Mouse (Mus musculus) limb, embryonic 13.5 days (tissue): ENCODE measurements around the gene Tnfsf12. TPM values are rescaled to one million over a fixed set of nuclear protein-coding genes. Genes with fewer than 3 reads are reported as not detected.
"Not testable (repeated sequence)": the region's sequence is repeated elsewhere in the genome, so short reads cannot be mapped to it uniquely, and the experiment has no call there.

Experiments used
- ATAC-seq: fragments of 200-750 bp; cut with Nextera tagmentation; 2 replicates; pipeline ENCODE4 v1.8.0; 2017; ENCODE audit warnings: low read depth, moderate number of reproducible peaks, moderate TSS enrichment; ENCODE audit not compliant: low FRiP score
- H3K27ac ChIP-seq: fragments of 300-500 bp; sonication (generic); 2 replicates; pipeline ENCODE4 v1.5.1; 2015; ENCODE audit warnings: inconsistent platforms, mild to moderate bottlenecking, moderate library complexity
- H3K27me3 ChIP-seq: fragments of 300-500 bp; sonication (generic); 2 replicates; pipeline ENCODE4 v1.6.1; 2015; ENCODE audit warnings: mild to moderate bottlenecking, inconsistent platforms
- H3K36me3 ChIP-seq: fragments of 300-500 bp; sonication (generic); 2 replicates; pipeline ENCODE4 v1.6.1; 2015; ENCODE audit warnings: inconsistent platforms, mild to moderate bottlenecking, moderate library complexity
- H3K4me1 ChIP-seq: fragments of 300-500 bp; sonication (generic); 2 replicates; pipeline ENCODE4 v1.6.1; 2015; ENCODE audit warnings: inconsistent platforms
- H3K4me2 ChIP-seq: fragments of 300-500 bp; sonication (generic); replicated peaks from 2 replicates; pipeline ENCODE4 v1.6.1; 2015; ENCODE audit warnings: inconsistent platforms, mild to moderate bottlenecking, moderate library complexity
- H3K4me3 ChIP-seq: fragments of 300-500 bp; sonication (generic); 2 replicates; pipeline ENCODE4 v1.5.1; 2015; ENCODE audit warnings: moderate library complexity, mild to moderate bottlenecking, inconsistent platforms
- H3K9ac ChIP-seq: fragments of 300-500 bp; sonication (generic); 2 replicates; pipeline ENCODE4 v1.6.1; 2015; ENCODE audit warnings: mild to moderate bottlenecking, inconsistent platforms
- H3K9me3 ChIP-seq: fragments of 300-500 bp; sonication (generic); 2 replicates; pipeline ENCODE4 v1.6.1; 2016; ENCODE audit warnings: inconsistent platforms
- WGBS: fragments of 180-500 bp; shearing (Covaris S2); methylation state at CpG from one replicate; pipeline ENCODE4 v1.1.7; 2015; 5-methylcytosine and 5-hydroxymethylcytosine counted together
- polyA plus RNA-seq: library from polyadenylated mRNA; unstranded; fragments of >200 nt; fragmentation: Nextera tagmentation; extraction: Ambion mirVana; gene quantifications from 2 replicates; pipeline ENCODE4 v1.2.1, GENCODE M21; 2015

The Tnfsf12 gene
- polyA plus RNA-seq, 1 experiment from 2014 or later = 5.9 TPM

GRCm38 (mm10) chr11:69712954-69713672 lies 17.5 kb upstream of the Tnfsf12 start:
- Histone ChIP-seq H3K4me3 (no peak overlapping the region), H3K36me3 (no peaks in the 10 kb centered on the region), H3K4me2 (no peak overlapping the region), H3K4me1 (peaks cover 25% of the 10 kb centered on the region), H3K27me3 (no peaks in the 10 kb centered on the region), H3K9ac (no peak overlapping the region), H3K27ac (no peak overlapping the region), H3K9me3 (no peaks in the 10 kb centered on the region)
- 76% methylated on average over 20 of the region's 20 CpGs for WGBS
- ATAC-seq = no peak

DNA sequence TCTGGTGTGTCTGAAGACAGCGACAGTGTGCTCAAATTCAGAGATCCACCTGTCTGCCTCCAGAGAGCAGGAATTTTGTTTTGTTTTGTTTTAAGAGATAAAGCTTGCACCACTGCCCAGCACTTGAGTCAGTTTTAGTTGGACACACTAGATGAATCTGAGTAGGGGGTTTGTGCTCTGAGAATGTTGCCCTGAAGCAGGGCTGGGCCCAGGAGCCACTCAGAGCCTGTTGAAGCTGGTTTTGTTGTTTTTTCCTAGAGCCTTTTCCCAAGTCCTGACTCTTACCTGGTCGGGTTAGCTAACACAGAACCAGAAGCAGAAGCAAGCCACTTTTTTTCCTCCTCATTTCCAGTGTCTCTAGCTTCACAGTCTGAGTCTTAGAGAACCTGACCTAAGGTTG lies 15.4 kb upstream of the Tnfsf12 start:
- H3K4me1 ChIP-seq = peaks cover 22% of the 10 kb centered on the region

DNA sequence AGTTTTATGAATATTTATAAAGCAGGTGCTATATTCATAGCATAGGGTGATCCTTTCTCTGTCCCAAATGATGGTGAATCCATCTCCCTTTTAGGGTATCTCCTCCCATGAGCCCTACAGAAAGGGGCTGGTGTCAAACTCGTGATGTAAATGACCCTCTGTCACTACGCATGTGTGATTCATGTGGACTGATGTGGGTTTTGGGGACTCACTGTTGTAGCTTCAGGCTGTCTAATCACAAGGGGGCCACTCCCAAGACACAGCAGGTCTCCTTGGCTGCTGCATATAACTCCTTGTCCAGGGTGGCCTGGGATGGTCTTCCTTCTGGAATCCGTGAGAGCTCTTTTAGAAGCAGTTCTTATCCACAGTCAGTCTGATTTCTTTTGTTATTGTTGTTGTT lies 14.8 kb upstream of the Tnfsf12 start:
- Histone ChIP-seq H3K27me3 (no peaks in the 10 kb centered on the region), H3K9ac (no peak overlapping the region), H3K27ac (no peak overlapping the region), H3K4me2 (no peak overlapping the region), H3K36me3 (no peaks in the 10 kb centered on the region), H3K4me1 (peaks cover 18% of the 10 kb centered on the region), H3K4me3 (no peak overlapping the region), H3K9me3 (no peaks in the 10 kb centered on the region)
- 83% methylated on average over 3 of the region's 3 CpGs for WGBS
- ATAC-seq = no peak

More for the DNA sequence above, 15.4 kb upstream of the Tnfsf12 start:
- Histone ChIP-seq H3K27ac (no peak overlapping the region), H3K9ac (no peak overlapping the region), H3K4me2 (no peak overlapping the region), H3K4me3 (no peak overlapping the region), H3K36me3 (no peaks in the 10 kb centered on the region), H3K27me3 (no peaks in the 10 kb centered on the region), H3K9me3 (no peaks in the 10 kb centered on the region)
- ATAC-seq = no peak
- WGBS = 78% methylated on average over 2 of the region's 2 CpGs

- Histone ChIP-seq H3K4me3 (no peak overlapping the region), H3K27me3 (no peaks in the 10 kb centered on the region), H3K4me1 (peaks cover 15% of the 10 kb centered on the region), H3K9me3 (no peaks in the 10 kb centered on the region), H3K9ac (peak overlapping the region; percentile 14; the same call in 1 of the 2 replicates), H3K4me2 (no peak overlapping the region), H3K27ac (peak overlapping the region; percentile 29; the same call in 1 of the 2 replicates), H3K36me3 (no peaks in the 10 kb centered on the region)
- no peak for ATAC-seq
- 51% methylated on average over 11 of the region's 11 CpGs for WGBS
Observed at GRCm38 (mm10) chr11:69709554-69710446, 14.2 kb upstream of the Tnfsf12 start.

DNA sequence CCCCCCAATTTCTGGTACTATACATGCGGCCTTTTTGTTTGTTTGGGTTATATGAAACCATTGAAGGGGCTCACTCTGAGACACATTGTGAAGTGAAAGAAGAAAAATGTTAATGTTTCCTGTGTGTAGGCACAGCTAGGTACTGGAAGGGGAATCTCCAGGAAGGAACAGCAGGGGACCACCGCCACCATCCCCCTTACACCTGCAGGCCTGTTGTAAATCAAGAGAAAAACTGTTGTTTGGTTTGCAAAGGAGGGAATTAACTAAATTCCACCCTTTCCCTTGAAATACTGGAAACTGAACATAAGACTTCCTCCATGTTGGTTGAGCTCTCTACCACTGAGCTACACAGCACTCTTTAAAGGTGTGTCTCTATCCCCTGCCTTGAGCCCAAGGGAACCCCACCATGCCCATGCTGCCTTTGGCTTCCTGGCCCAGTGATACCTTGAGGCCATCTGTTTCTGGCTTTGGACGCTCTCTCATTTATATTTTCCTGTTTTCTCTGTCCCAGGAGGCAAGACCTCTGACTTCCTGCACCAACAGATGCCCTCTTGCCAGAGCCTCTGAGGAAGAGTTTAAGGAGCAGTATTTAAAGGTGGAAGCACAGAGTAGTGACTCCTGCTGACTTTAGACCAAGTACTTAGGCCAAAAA lies 13.1 kb upstream of the Tnfsf12 start:
- Histone ChIP-seq H3K27me3 (no peaks in the 10 kb centered on the region), H3K9ac (no peak overlapping the region), H3K27ac (no peak overlapping the region), H3K4me1 (peaks cover 12% of the 10 kb centered on the region), H3K4me2 (no peak overlapping the region), H3K9me3 (no peaks in the 10 kb centered on the region), H3K4me3 (no peak overlapping the region), H3K36me3 (no peaks in the 10 kb centered on the region)
- WGBS = 55% methylated on average over 3 of the region's 3 CpGs
- no peak for ATAC-seq

- Histone ChIP-seq H3K9me3 (no peaks in the 10 kb centered on the region), H3K4me3 (no peak overlapping the region), H3K4me2 (no peak overlapping the region), H3K9ac (no peak overlapping the region), H3K36me3 (no peaks in the 10 kb centered on the region), H3K27me3 (no peaks in the 10 kb centered on the region), H3K4me1 (peaks cover 12% of the 10 kb centered on the region), H3K27ac (no peak overlapping the region)
- WGBS = 82% methylated on average over 4 of the region's 4 CpGs
- ATAC-seq = no peak
Observed at GRCm38 (mm10) chr11:69707873-69708381, 12.3 kb upstream of the Tnfsf12 start.

DNA sequence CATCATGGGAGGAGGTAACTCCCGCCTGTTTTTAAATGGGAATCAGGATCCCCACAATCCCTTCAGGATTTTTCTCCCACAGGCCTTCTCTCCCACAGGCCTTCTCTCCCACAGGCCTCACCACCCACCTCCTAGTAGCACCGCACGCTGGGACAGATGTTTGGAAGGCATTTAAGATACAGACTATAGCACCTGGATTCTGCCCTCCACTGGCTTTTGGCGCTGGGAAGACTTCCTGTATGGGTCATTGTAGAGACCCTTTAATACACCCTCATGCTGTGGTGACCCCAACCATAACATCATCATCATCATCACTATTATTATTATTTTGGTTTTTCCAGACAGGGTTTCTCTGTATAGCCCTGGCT lies 11.8 kb upstream of the Tnfsf12 start:
- no peaks in the 10 kb centered on the region for H3K9me3 ChIP-seq
- no peak overlapping the region for H3K9ac ChIP-seq
- no peak overlapping the region for H3K4me2 ChIP-seq
- H3K27me3 ChIP-seq = no peaks in the 10 kb centered on the region
- WGBS = 89% methylated on average over 4 of the region's 4 CpGs
- H3K27ac ChIP-seq = no peak overlapping the region
- ATAC-seq = no peak
- H3K4me1 ChIP-seq = peaks cover 12% of the 10 kb centered on the region
- no peaks in the 10 kb centered on the region for H3K36me3 ChIP-seq
- H3K4me3 ChIP-seq = no peak overlapping the region

DNA sequence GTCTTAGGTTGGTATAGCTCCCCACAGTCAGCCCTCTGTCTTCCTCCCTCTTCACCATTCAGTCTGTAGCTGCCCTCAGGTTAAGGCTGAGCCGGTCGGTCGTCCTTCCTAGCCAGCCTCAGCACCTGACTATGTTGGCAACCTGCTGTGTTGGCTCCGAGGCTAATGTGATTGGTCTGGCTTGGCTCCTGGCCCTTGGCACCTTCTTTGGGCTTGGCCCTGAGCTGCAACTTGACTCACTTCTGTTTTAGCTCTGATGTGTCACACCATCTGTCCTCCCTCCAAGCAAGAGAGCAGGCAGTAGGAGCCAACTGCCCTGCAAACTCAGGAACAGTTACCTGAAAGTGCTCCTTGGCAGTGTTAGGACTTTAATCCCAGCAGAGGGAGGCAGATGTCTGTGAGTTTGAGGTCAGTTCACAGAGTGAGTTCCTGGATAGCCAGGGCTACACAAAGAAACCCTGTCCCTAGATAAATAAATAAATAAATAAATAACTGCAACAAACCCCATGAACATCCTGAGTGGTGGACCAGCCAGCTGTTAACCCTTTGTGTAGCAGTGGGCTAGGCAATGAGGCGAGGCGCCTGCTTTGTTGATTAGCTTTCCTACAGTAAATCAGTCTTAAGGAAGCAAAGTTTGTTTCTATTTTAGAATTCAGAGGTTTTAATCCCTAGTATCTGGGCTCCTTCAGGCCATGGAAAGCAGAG lies 11.3 kb upstream of the Tnfsf12 start:
- Histone ChIP-seq H3K36me3 (no peaks in the 10 kb centered on the region), H3K27me3 (no peaks in the 10 kb centered on the region), H3K4me3 (no peak overlapping the region), H3K4me1 (peaks cover 12% of the 10 kb centered on the region), H3K27ac (no peak overlapping the region), H3K4me2 (no peak overlapping the region), H3K9ac (no peak overlapping the region), H3K9me3 (no peaks in the 10 kb centered on the region)
- WGBS = 46% methylated on average over 6 of the region's 6 CpGs
- no peak for ATAC-seq

DNA sequence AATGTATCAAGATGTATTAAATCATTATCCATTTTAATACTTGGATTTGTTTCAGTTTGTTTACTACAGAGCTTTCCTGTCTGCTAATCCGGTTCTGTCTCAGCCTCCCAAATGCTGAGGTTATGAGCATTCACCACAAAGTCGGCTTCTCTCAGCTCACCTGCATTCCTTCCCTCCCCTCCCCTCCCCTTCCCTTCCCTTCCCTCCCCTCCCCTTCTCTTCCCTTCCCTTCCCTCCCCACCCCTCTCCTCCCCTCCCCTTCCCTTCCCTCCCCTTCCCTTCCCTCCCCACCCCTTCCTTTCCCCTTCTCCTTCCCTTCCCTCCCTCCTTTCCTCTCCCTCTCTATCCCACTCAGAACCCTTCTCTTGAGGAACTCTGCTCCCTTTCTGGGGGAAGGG lies 9.0 kb upstream of the Tnfsf12 start:
- H3K4me3 ChIP-seq = no peak overlapping the region
- peaks cover 8% of the 10 kb centered on the region for H3K4me1 ChIP-seq
- H3K27ac ChIP-seq = no peak overlapping the region
- H3K4me2 ChIP-seq = no peak overlapping the region
- H3K9ac ChIP-seq = no peak overlapping the region
- H3K36me3 ChIP-seq = no peaks in the 10 kb centered on the region
- ATAC-seq = no peak
- H3K27me3 ChIP-seq = no peaks in the 10 kb centered on the region
- WGBS = 42% methylated on average over 2 of the region's 2 CpGs
- H3K9me3 ChIP-seq = no peaks in the 10 kb centered on the region

- WGBS = 70% methylated on average over 8 of the region's 8 CpGs
- Histone ChIP-seq H3K9me3 (no peaks in the 10 kb centered on the region), H3K4me1 (peaks cover 2% of the 10 kb centered on the region), H3K9ac (no peak overlapping the region), H3K27ac (no peak overlapping the region), H3K4me3 (no peak overlapping the region), H3K4me2 (no peak overlapping the region), H3K27me3 (no peaks in the 10 kb centered on the region), H3K36me3 (no peaks in the 10 kb centered on the region)
- ATAC-seq = no peak
Observed at GRCm38 (mm10) chr11:69703814-69704612, 8.4 kb upstream of the Tnfsf12 start.

GRCm38 (mm10) chr11:69703381-69703780 lies 7.7 kb upstream of the Tnfsf12 start:
- H3K36me3 ChIP-seq, ATAC-seq, H3K9ac ChIP-seq, H3K9me3 ChIP-seq, H3K27me3 ChIP-seq, H3K4me2 ChIP-seq, H3K27ac ChIP-seq, H3K4me1 ChIP-seq, H3K4me3 ChIP-seq: not testable (repeated sequence)
- WGBS = 72% methylated on average over 3 of the region's 3 CpGs
